Mouse (Mus musculus) forebrain, embryonic 12.5 days (tissue): ENCODE measurements around the gene St5. TPM values are rescaled to one million over a fixed set of nuclear protein-coding genes. Genes with fewer than 3 reads are reported as not detected.

Experiments used
- ATAC-seq: fragments of 200-750 bp; cut with Nextera tagmentation; 2 replicates; pipeline ENCODE4 v1.8.0; 2017; ENCODE audit warnings: moderate TSS enrichment; ENCODE audit not compliant: low FRiP score
- H3K27ac ChIP-seq: fragments of 300-500 bp; sonication (generic); 2 replicates; pipeline ENCODE4 v1.5.1; 2016; ENCODE audit warnings: mild to moderate bottlenecking
- H3K27me3 ChIP-seq: fragments of 300-500 bp; sonication (generic); 2 replicates; pipeline ENCODE4 v1.6.1; 2016; ENCODE audit warnings: mild to moderate bottlenecking
- H3K36me3 ChIP-seq: fragments of 300-500 bp; sonication (generic); replicated peaks from 2 replicates; pipeline ENCODE4 v1.6.1; 2016; ENCODE audit warnings: mild to moderate bottlenecking
- H3K4me1 ChIP-seq: fragments of 300-500 bp; sonication (generic); 2 replicates; pipeline ENCODE4 v1.6.1; 2016
- H3K4me2 ChIP-seq: fragments of 300-500 bp; sonication (generic); 2 replicates; pipeline ENCODE4 v1.6.1; 2016; ENCODE audit warnings: mild to moderate bottlenecking, moderate library complexity
- H3K4me3 ChIP-seq: fragments of 300-500 bp; sonication (generic); replicated peaks from 2 replicates; pipeline ENCODE4 v1.5.1; 2016; ENCODE audit warnings: mild to moderate bottlenecking
- H3K9ac ChIP-seq: fragments of 300-500 bp; sonication (generic); 2 replicates; pipeline ENCODE4 v1.6.1; 2016; ENCODE audit warnings: mild to moderate bottlenecking
- H3K9me3 ChIP-seq: fragments of 300-500 bp; sonication (generic); 2 replicates; pipeline ENCODE4 v1.6.1; 2016
- WGBS: fragments of 180-500 bp; shearing (Covaris S2); methylation state at CpG from one replicate; pipeline ENCODE4 v1.1.7; 2016; 5-methylcytosine and 5-hydroxymethylcytosine counted together
- polyA plus RNA-seq: library from polyadenylated mRNA; unstranded; fragments of >200 nt; fragmentation: Nextera tagmentation; extraction: Ambion mirVana; gene quantifications from 2 replicates; pipeline ENCODE4 v1.2.1, GENCODE M21; 2016

St5 gene
- polyA plus RNA-seq, result 24.6 and 26.0 TPM in 2 replicates

DNA sequence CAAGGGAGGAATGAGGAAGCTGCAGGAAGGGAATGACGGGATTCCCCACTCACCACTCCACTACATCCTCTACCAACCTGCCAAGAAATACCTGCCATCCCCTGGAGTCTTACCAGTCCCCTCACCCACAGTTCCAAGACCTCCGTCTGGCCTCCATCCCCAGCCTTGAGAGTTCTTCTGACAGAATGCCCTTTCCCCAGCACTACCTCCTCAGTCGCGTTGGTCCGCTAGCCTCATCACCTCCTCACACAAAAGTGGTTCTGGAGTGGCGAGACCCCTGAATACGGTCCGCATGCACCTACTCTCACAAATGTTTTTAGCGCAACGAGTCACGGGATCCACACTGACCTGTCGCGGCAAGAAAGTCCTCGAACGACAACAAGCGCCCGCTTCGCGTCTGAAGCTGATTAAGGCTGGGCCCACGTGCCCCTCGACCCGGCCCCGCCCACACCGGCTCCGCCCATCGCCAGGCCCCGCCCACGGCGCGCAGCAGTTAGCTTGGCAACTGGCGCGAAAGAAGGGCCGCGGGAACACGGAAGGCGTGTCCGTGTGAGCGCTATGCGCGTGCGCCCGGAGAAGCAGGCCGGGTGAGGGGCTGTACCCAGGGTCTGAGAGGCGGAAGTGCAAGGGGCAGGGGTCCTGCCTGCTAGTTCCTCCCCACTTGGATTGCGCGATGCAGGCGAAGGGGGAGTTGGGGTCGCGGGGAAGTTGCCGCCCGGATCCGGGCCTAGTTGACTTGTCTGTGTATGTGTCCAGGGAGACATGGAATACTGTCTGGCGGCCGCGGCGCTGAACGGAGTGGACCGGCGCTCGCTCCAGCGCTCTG, at the start of gene St5, which contains the start of gene Akip1:
Gene St5, minus strand, starts transcription at position 416 of the 826 bp plus-strand sequence.
Gene Akip1, plus strand, starts transcription at position 501 of the 826 bp plus-strand sequence.
- peak within 1 kb of the TSS; percentile 70 for H3K4me3 ChIP-seq
- peaks cover 9% of the 10 kb centered on the region for H3K27me3 ChIP-seq
- peak within 1 kb of the TSS; percentile 68 for H3K4me2 ChIP-seq
- H3K9ac ChIP-seq, result peak within 1 kb of the TSS; percentile 62
- peak within 1 kb of the TSS; percentile 71 for H3K27ac ChIP-seq
- no peaks in the 10 kb centered on the region for H3K9me3 ChIP-seq
- no peaks in the 10 kb centered on the region; the same call in 1 of the 2 replicates for H3K36me3 ChIP-seq
- WGBS, result under 1% methylated on average over 61 of the region's 61 CpGs
- peaks cover 9% of the 10 kb centered on the region; the same call in 1 of the 2 replicates for H3K4me1 ChIP-seq
- peak; percentile 97 for ATAC-seq

DNA sequence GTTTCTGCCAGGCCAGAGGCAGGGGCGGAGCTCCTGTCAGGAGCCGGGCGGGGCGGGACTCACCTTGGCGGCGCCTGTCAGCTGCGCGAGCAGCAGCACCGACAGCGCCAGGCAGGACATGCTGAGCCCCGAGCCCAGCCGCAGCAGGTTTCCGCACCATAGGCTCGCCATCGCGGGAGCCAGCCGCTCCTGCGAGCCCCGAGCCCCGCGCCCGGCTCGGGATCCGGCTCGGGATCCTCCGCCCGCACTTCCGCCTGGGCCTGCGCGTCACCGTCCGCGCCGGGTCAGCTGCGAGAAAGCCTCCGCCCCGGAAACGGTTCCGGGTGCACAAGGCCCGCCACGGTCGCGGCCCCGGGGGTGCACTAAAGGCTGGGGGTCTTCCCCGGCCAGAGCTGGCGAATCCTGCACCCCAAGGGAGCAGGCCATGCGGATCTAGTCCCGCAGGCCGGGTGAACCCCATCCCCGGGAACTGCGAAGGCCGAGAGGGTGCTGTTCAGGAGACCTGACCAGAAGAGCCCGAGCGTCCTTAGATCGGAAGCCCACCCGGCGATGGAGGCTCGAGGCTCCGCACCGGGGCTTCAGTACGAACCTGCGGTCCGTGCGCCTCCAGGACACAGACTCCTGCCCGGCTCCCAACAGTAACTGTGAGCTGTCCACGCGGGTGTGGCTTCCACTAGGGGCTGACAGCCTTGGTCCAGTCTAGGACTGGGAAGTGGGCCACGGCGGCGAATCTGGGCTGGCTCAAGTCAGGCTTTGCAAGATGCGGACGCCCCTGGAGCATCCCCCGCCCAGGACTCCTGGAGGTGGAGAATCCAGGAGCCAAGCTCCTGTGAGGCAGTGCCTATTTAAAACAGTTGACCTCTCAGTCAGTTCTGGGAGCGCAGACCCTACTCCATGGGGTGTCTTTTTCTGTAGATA, 48.9 kb upstream of the St5 start, which contains the start of gene Tmem9b:
Gene Tmem9b, minus strand, starts transcription at position 868 of the 918 bp plus-strand sequence.
- Histone ChIP-seq H3K27me3 (no peaks in the 10 kb centered on the region), H3K4me3 (peak within 1 kb of the TSS; percentile 91), H3K4me1 (peaks cover 17% of the 10 kb centered on the region), H3K9me3 (no peaks in the 10 kb centered on the region), H3K9ac (peak within 1 kb of the TSS; percentile 88), H3K4me2 (peak within 1 kb of the TSS; percentile 89), H3K27ac (peak within 1 kb of the TSS; percentile 82), H3K36me3 (0 out of 2 replicates have a peak, but pooled peaks cover under 1% of the 10 kb centered on the region)
- peak; percentile 89 for ATAC-seq
- under 1% methylated on average over 74 of the region's 74 CpGs for WGBS

DNA sequence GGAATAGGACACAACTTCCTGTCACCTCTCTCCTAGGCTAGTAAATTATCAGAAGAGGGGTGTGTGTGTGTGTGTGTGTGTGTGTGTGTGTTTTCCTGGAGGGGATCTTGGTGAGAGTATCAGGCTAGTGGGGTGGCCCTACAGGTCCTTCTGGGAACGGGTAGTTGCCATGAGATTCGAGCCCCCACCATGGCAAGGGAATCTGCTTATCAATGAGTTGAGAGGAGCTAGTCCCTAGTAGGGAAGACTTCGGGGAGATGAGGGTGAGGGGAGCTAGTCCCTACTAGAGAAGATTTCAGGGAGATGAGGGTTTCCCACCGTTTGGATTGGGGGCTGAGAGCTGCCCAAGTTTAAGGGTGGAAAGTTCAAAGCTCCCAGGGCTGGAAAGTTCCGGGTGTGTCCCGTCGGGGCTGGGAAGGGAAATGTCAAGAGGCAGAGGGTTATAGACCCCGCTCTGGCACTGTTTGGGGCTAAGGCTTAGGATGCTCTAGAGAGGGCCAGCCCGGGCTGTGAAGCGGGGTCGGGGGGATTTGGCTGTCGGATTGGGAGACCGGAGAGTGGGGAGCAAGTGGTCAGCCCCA, 48.1 kb upstream of the St5 start:
- H3K4me2 ChIP-seq, result peak overlapping the region; percentile 89
- peak overlapping the region; percentile 91 for H3K4me3 ChIP-seq
- H3K27me3 ChIP-seq, result no peaks in the 10 kb centered on the region
- H3K27ac ChIP-seq, result peak overlapping the region; percentile 82
- peak overlapping the region; percentile 88 for H3K9ac ChIP-seq
- H3K36me3 ChIP-seq, result 0 out of 2 replicates have a peak, but pooled peaks cover 4% of the 10 kb centered on the region
- 3% methylated on average over 13 of the region's 13 CpGs for WGBS
- ATAC-seq, result peak; percentile 14; the same call in 1 of the 2 replicates
- H3K9me3 ChIP-seq, result no peaks in the 10 kb centered on the region
- peaks cover 17% of the 10 kb centered on the region for H3K4me1 ChIP-seq

DNA sequence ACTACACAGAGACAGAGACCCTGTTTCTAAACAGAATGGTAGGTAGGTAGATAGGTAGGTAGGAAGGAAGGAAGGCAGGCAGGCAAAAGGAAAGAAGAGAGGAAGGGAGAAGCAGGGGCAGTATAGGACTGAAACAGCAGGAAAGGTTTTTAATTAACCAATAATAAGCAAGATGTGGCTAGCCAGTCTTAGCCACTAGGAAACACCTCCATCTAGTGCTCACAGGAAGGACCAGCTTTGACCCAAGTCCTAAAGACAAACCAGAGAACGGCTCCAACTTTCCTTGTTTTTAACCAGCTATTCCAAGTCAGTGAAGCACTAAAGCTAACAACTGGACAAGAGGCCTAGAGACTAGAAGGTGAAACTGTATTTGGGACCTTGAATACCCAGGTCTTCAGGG, 44.3 kb upstream of the St5 start:
- Histone ChIP-seq H3K4me1 (peaks cover 8% of the 10 kb centered on the region), H3K36me3 (peaks cover 23% of the 10 kb centered on the region), H3K9me3 (no peaks in the 10 kb centered on the region), H3K9ac (no peak overlapping the region), H3K27me3 (no peaks in the 10 kb centered on the region), H3K27ac (no peak overlapping the region), H3K4me2 (no peak overlapping the region), H3K4me3 (no peak overlapping the region)
- no peak for ATAC-seq
- WGBS, result 64% methylated on average over 1 of the region's 1 CpGs

DNA sequence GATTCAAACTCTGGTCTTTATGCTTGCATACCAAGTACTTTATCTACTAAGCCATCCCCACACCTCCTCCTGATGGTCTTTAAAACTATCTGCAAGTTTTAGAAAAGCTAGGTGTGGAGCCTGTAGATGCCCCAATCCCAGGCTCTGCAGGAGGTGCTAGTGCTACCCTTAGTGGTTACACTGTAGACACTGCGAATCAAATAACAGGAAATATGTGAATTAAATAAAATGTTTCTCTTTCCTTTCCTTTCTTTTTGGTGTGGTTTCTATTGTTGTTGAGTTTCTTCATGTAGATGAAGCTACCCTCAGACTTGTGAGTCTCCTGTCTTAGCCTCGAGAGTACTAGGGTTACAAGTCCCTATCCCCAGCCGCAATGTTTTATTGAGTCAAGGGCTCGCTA, 38.3 kb upstream of the St5 start:
- Histone ChIP-seq H3K4me1 (no peaks in the 10 kb centered on the region), H3K4me2 (no peak overlapping the region), H3K9me3 (no peaks in the 10 kb centered on the region), H3K27ac (no peak overlapping the region), H3K27me3 (no peaks in the 10 kb centered on the region), H3K4me3 (no peak overlapping the region), H3K36me3 (peaks cover 41% of the 10 kb centered on the region), H3K9ac (no peak overlapping the region)
- no peak for ATAC-seq
- 90% methylated on average over 4 of the region's 4 CpGs for WGBS

DNA sequence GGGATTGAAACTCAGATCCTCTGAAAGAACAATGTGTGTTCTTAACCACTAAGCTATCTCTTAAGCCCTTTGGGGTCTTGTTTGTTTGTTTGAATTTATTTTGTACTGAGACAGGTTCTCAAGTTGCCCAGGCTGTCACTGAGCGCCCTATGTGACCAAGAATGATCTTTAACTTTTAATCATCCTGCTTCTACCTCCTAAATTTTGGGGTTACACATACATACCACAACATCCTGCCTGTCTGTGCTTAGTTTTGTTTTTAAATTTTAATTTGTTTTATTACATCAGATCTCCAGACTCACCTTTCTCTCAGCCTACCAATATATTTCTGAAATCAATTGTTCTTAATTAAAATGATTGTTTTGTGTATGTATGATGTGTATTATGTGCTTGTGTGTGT, 37.7 kb upstream of the St5 start:
- H3K9ac ChIP-seq, result no peak overlapping the region
- no peak for ATAC-seq
- no peak overlapping the region for H3K4me3 ChIP-seq
- no peaks in the 10 kb centered on the region for H3K4me1 ChIP-seq
- no peaks in the 10 kb centered on the region for H3K27me3 ChIP-seq
- no peaks in the 10 kb centered on the region for H3K9me3 ChIP-seq
- H3K27ac ChIP-seq, result no peak overlapping the region
- 91% methylated on average over 1 of the region's 1 CpGs for WGBS
- H3K4me2 ChIP-seq, result no peak overlapping the region
- peaks cover 47% of the 10 kb centered on the region for H3K36me3 ChIP-seq

DNA sequence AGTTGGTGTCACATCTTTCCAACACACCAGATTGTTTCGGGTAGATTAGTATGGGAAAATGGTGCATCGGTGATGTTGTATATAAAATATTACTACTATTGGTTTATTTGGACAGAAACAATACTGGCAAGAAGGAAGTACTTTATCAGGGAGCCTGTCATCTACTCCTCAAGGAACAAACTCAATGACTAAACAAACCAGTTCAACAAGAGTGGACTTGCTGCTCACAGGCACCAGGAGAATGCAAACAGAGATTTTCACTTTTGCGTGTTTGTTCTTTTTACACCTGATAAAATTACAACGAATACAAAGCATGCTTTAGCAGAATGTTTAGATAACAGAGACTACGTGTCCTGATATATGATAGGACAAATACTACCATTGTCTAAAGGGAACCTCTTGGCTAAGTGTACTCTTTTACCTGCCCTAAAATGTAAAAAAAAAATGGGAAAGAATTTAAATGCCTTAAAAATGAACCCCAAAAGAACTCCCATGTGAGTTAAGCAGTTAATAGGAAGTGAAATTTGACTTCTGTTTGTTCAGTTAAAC, 36.5 kb upstream of the St5 start:
- Histone ChIP-seq H3K4me1 (no peaks in the 10 kb centered on the region), H3K9me3 (no peaks in the 10 kb centered on the region), H3K9ac (no peak overlapping the region), H3K36me3 (peaks cover 53% of the 10 kb centered on the region), H3K27ac (no peak overlapping the region), H3K4me2 (no peak overlapping the region), H3K4me3 (no peak overlapping the region), H3K27me3 (no peaks in the 10 kb centered on the region)
- WGBS, result 91% methylated on average over 5 of the region's 5 CpGs
- ATAC-seq, result no peak

DNA sequence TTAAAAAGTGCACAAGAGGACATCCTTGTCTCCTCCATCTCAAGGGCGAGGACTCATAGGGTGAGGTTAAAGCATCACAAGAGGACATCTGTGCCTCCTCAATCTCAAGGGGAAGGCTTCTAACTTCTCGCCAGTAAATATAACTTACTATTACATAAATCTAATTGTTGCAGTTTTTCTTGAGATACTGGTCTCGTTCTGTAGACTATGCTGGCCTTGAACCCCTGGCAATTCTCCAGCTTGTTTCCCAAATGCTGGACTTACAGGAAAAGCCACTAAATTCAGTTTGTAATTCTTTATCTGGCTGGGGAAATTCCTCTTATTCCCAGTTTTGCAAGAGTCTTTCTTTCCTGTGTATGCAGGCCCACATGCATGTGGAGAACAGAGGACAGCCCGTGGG, 31.4 kb upstream of the St5 start:
- Histone ChIP-seq H3K36me3 (peaks cover 23% of the 10 kb centered on the region), H3K27ac (no peak overlapping the region), H3K4me2 (no peak overlapping the region), H3K4me3 (no peak overlapping the region), H3K27me3 (no peaks in the 10 kb centered on the region), H3K4me1 (no peaks in the 10 kb centered on the region), H3K9me3 (no peaks in the 10 kb centered on the region), H3K9ac (no peak overlapping the region)
- ATAC-seq, result no peak
- WGBS, result 94% methylated on average over 4 of the region's 4 CpGs

DNA sequence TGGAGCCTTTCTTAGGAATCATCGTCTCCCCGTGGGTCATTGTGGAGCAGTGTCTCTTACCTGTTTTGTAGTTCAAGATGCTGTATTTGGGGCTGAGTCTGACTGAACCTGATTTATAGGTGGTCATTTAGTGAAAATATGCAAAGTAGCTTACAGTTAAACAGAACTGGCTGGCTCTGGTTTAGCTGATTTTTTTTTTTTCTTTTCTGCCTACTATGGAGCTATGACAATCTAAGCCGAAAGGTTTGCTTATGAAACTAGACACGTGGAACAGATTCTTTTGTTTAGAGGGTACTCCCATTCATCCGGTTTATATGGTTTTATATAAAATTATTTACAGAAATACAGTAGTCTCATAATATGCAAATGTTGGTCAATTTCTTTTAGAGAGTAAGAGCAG, 28.2 kb upstream of the St5 start, which contains the start of gene Ascl3:
Gene Ascl3, minus strand, starts transcription at position 101 of the 400 bp plus-strand sequence.
- Histone ChIP-seq H3K4me3 (no peak within 1 kb of the TSS), H3K9me3 (no peaks in the 10 kb centered on the region), H3K9ac (no peak within 1 kb of the TSS), H3K4me2 (no peak within 1 kb of the TSS), H3K27ac (no peak within 1 kb of the TSS), H3K4me1 (no peaks in the 10 kb centered on the region), H3K36me3 (peaks cover 15% of the 10 kb centered on the region), H3K27me3 (no peaks in the 10 kb centered on the region)
- WGBS, result 92% methylated on average over 5 of the region's 5 CpGs
- ATAC-seq, result no peak

DNA sequence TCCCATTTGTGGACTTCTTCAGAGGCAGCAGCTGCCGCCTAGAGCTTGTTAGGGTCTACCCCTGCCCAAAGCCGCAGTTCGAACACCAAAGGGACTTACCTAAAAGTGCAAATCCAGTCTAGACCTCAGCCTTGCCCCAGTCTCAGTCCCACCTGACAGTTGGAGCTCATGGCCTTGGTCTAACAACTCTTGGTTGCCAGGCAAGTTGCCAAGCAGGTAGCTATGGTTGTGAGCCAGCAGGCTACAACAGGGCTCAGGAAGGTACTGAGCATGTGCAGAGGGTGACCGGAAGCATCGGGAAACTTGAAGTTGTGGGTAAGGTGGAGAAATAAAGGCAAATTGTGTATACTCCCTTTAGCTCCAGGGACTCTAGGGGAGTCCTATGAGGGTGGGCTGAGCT, 20.3 kb upstream of the St5 start, which contains the start of gene BC051019:
Gene BC051019, minus strand, starts transcription at position 154 of the 400 bp plus-strand sequence.
- H3K36me3 ChIP-seq, result no peaks in the 10 kb centered on the region
- no peak within 1 kb of the TSS for H3K9ac ChIP-seq
- H3K4me1 ChIP-seq, result no peaks in the 10 kb centered on the region
- no peak for ATAC-seq
- no peaks in the 10 kb centered on the region for H3K27me3 ChIP-seq
- WGBS, result 92% methylated on average over 5 of the region's 5 CpGs
- H3K4me3 ChIP-seq, result no peak within 1 kb of the TSS
- H3K4me2 ChIP-seq, result no peak within 1 kb of the TSS
- 0 out of 2 replicates have a peak, but pooled peaks cover 3% of the 10 kb centered on the region for H3K9me3 ChIP-seq
- H3K27ac ChIP-seq, result no peak within 1 kb of the TSS

DNA sequence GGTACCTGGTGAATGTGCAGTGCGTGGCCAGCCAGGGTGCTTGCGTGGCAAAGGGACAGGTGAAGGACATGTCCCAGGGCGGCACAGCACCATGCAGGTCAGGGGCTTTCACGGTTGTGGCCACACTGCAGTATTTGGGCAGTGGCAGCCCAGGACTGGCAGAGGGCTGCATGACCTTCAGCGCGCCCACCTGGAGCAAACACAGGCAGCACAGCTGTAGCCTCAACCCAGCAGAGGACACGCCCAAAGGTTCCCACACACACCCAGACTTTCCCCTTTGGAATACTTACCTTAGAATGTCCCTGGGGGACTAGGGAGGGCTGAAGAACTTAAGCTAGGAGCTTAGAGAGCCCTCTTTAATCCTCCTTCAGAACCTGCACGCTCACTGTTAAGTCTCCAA, 19.7 kb upstream of the St5 start:
- no peaks in the 10 kb centered on the region for H3K27me3 ChIP-seq
- no peak overlapping the region for H3K9ac ChIP-seq
- H3K9me3 ChIP-seq, result 0 out of 2 replicates have a peak, but pooled peaks cover 3% of the 10 kb centered on the region
- 95% methylated on average over 8 of the region's 8 CpGs for WGBS
- H3K4me2 ChIP-seq, result no peak overlapping the region
- H3K36me3 ChIP-seq, result no peaks in the 10 kb centered on the region
- H3K27ac ChIP-seq, result no peak overlapping the region
- H3K4me3 ChIP-seq, result no peak overlapping the region
- ATAC-seq, result no peak
- H3K4me1 ChIP-seq, result no peaks in the 10 kb centered on the region
